Mouse (Mus musculus) cerebellum, adult 9-11 months (tissue): ENCODE results near the gene Alyref.
"Not testable (repeated sequence)": the region's sequence is repeated elsewhere in the genome, so short reads cannot be mapped to it uniquely, and the experiment has no call there.

Experiments
- DNase-seq: peaks from one replicate; pipeline ENCODE4 v3.0.0; 2022

Gene Alyref

DNA sequence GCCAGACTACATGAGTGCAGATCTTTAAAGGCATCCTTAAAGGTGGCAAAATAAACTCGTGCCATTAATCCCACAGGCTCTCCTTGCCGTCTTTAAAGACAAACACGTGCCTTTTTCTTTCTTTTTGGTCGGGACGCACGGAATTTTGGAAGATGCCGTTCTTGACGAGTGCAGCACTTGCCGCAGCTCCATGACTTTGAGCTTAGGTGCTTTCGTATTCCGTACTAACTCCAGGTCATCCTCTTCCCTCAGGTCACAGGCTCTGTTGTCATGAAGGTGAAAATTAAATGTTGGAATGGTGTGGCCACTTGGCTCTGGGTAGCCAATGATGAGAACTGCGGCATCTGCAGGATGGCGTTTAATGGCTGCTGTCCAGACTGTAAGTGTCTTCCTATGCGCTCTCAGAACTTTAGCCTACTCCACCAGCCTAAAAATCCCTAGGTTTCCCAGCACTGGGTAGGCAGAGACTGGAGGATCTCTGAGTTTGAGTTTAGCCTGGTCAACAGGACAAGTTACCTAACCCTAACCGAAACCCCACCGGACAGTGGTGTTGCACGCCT, 905 bp upstream of the Alyref start:
- no peak for DNase-seq

DNA sequence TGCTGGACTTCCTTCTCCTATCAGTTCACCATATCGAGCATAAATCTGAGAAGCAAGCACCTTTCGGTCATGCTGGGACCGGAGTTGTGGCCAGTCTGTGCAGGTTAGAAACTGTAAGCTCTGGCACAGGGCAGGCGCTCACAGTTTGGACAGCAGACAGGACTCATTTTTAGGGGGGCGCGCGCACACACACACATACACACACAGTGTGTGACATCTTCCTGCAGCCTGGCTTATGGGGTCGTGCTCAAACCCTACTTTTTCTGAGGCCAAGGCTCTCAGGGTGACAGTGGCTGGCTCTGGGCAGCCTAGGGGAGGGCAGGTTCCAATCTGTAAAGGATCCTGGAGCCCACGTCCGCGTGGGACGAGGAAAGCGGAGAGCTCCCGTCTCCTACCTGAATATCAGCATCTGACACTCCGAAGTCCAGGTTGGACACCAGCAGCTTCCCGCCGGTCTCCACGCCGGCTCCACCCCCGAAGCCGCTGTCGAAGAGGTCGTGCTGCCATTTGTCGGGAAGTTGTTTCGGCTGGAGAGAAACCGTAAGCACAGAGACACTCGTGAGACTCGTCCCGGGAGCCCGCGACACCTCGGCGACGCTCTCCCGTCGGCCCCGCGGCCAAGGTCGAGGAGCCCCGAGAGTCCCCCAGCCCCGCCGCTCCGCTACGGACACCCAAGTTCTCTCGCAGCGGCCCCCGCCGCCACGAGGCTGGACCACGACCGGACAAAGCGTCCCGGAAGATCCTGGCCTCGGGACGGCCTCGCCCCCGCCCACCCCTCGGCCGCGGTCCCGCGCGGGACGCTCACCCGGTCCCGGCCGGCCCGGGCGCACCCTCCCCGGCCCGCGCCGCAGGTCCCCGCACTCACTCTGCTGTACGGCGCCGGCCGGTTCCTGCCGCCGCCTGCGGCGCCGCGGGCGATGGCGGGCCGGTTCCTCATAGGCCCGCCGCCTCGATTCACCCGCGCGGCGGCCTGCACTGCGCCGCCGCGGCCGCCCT, 627 bp downstream of the Alyref start:
- DNase-seq = no peak

DNA sequence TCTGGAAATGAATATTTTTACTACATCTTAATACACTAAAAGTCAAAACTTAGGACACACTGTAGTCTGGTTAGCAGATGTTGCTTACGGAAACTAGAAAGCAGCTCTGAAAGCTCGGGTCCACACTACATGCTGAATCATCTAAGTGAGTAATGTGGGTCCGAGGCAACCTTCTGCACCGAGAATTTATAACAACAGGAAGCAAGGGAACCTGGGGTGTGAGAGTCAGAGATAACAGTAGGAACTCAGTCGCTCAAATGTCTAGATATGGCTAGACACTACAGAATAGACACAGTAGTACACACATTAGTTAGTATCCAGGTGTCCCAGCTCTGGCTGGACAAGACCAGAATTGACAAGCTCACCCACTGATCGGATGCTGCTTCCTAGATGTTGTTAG, 9.6 kb downstream of the Alyref start:
- DNase-seq = no peak

DNA sequence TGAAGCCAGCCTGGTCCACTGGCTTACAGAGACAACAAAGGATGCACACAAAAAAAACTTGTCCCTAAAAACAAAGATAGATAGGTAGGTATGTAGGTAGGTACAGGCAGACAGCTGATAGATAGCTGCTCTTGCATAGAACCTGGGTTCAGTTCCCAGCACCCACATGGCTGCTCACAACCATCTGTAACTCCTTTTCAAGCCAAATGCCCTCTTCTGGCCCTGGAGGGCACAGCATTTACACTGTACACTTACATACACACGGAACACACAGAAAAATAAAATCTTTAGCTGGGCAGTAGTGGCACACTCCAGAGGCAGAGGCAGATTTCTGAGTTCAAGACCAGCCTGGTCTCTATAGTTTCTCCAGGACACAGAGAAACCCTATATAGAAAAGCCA, 14.2 kb downstream of the Alyref start:
- DNase-seq = no peak

DNA sequence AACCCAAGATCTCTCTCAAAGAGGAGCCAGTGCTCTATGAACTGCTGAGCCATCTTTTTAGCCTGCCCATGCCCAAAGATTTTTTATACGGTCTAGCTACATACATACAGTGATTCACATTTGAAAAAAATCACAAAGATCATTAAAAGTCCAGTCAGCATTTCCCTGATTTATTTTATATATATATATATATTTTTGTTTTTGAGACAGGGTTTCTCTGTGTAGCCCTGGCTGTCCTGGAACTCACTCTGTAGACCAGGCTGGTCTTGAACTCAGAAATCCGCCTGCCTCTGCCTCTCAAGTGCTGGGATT, 15.2 kb downstream of the Alyref start:
- DNase-seq = not testable (repeated sequence)

DNA sequence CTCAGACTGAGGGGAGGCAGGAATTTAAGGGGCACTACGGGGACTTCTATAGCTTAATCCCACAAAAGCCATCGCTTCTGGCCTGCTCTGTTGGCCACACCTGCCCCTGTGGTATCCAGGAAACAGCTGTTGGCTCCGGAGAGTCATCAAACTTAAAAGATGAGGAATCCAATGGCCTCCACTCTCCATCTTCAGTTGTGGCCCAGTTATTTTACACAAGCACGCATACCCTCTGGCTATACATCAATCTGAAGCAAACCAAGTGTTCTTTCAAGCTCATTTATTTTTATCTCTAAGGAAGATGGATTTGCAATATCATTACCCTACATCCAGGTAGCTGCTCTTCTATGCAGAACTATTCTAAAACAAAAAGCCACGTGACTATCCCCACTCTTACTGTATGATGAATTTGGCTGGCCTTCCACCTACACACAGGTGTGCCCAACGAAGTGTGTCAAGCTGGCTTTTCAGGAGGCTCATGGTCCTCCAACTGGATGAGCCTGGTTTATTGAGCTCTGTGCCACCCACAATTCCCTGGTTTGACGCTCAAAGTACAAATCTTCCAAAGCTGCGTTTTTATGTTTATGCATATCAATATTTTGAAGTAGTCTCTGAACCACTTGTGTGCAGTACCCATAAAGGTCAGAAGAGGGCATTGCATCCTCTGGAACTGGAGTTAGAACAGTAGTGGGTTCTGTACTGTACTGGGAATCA, 15.7 kb downstream of the Alyref start:
- peak; percentile 54 for DNase-seq

DNA sequence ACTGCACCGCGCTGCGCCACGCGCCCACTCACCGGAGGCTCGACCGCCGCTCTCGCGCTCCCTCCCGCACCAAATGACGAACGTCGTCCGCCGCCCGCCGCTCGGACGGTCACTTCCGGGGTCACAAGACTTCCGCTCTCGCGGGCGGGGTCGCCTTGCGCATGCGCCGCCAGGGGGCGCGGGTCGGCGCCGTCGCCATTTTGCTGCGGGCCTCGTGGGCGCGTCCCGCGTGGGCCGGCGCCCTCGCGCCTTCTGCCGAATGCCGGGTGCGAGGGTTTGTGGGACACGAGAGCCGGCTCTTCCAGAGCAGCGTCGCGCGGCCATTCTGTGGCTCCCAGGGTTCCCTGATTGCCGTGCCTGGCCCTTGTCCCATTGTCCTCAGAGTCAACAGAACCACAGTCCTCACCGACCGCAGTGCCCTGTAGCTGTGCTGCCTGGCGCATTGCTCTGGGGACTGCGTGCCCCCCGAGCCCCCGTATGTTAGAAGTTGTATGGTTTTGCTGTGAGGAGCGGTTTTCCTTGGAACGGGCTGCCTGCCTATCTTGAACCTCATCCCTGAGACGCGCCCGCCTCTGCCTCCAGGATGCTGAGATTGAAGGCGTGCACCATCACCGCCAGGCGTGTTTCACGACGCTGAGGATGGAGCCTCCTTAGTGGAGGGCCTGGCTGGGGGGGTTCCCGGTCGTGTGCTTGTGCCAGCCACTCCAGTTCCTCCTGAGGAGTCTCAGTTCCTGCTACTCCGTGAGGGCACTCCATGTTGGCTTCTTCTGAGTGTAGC, 16.5 kb downstream of the Alyref start, which contains the start of gene Arhgdia:
TSS of gene Arhgdia (minus strand) at position 135 of the 778 bp plus-strand sequence.
- peak; percentile 90 for DNase-seq

DNA sequence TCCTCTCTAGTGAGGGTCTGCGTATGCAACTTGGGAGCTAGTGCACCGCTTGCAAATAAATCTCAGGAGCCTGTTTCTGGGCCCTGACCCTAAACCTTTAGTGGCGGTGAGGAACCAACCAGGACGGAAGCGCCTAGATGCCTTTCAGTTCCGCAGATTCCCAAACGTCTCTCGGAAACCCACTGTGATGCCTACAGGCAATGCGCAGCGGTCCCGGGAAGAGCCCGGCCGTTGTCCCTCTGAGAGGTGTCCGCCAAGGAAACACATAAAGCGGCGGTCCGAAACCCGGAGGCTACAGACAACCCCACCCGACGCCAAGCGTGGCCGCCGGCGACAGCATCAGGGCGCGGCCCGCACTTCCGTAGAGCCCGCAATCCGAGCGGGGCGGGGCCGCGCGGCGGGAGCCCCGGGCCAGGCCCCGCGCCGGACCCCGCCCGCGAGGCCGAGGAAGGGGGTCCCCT, 17.3 kb downstream of the Alyref start:
- DNase-seq = peak; percentile 56

DNA sequence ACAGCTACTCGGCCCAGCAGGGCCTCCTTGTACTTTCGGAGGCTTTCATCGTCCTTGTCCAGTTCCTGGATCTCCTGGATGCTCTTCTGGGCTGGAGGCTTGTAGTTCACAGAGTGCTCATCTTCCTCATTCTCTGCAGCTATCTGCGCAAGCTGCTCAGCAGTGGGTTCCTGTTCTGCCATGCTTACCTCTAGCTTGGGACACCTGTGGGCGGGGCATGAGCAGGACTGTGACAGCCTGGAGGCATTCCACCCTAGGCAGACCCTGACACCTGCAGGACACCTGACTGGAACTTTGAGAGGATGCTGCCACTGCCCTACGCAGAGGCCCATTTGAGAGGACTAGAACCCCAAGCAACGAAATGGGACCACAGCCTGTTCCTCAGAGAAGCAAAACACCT, 18.0 kb downstream of the Alyref start:
- peak; percentile 62 for DNase-seq

DNA sequence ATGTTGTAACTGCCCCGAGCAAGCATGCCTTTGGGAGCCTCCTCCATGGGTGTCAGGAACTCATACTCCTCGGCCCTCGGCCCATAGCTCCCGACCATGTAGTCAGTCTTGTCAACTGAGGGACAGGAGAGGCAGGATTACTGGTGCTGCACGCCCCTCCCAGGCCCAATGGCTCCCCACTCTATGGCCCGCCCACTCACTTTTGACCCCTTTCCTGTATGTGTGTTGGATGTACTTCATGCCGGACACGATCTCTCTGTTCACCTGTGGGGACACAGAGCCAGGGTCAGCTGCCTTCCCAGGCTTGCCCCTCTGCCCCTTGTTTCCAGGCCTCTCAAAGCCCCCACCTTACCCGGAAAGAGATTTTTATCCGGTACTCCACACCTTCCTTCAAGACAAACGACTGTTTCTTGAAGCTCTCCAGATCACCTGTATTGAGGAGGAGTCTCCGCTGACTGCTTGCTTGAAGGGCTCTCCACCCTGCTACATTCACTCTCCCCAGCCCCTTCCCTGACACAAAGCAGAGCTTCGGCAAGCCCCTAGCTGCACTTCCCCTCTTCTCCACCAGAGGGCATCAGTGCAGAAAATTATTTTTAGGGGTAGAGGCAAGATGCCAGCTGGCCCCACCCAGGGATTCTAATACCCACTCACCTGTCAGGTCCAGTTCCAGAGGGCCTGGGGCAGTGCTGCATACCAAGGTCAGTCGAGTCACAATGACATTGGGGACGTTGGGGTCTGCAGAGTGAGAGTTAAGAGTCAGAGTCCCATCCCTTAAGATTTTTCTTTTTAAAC, 18.7 kb downstream of the Alyref start:
- peak; percentile 76 for DNase-seq

DNA sequence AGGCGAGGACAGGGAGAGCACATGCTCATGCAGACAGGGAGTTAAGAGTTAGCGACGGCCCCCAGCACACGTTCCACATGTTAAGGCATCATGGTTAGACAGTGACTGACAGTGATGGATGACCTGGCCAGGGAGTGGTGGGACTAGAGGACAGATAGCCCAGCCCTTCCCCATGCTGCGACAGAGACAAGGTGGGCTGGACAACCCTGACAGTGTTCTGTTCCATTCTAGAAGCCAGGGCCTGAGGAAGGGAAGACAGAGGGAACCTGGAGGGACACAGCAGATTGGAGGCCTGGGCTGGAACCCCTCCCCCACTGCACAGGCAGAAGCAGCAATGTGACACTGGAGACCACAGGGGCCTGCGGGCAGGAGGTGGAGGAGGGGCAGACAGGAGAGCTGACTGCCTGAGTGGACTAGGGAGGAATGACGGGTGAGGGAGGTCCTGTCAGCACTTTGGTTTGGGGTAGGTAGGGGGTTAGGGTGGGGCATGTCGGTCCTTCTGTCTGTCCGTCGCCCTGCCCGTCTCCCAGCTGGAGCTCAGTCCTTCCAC, 19.4 kb downstream of the Alyref start:
- DNase-seq = peak; percentile 70

DNA sequence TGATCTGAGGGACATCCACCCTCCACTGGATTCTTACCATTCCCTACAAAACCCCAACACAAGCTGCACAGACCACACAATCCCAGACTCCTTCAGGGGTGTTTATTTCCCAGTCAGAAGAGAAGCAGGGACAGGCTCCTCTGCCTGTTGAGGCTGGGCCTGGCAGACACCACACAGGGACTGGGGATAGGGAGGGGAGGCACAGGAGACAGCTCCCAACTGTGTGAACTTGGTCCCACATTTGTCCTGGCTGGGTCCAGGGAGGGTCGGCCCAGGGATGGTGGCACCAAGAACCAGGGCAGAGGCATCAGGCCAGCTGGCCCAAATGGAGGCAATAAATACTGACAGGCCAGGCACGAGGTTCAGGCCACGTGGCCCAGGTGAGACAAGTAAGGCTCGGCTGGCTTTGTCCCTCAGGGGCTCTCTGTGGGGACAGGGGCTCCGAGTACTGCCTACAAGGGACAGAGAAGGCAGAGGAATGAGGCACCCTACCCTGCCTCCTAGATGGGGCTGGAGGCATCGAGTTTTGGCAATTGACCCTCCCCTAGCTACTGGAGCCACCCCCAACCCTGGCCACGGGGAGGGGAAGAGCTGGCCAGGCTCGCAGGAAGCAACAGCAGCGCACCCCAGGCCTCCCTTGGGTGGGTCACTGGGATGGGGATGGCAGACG, 20.0 kb downstream of the Alyref start:
- peak; percentile 61 for DNase-seq

DNA sequence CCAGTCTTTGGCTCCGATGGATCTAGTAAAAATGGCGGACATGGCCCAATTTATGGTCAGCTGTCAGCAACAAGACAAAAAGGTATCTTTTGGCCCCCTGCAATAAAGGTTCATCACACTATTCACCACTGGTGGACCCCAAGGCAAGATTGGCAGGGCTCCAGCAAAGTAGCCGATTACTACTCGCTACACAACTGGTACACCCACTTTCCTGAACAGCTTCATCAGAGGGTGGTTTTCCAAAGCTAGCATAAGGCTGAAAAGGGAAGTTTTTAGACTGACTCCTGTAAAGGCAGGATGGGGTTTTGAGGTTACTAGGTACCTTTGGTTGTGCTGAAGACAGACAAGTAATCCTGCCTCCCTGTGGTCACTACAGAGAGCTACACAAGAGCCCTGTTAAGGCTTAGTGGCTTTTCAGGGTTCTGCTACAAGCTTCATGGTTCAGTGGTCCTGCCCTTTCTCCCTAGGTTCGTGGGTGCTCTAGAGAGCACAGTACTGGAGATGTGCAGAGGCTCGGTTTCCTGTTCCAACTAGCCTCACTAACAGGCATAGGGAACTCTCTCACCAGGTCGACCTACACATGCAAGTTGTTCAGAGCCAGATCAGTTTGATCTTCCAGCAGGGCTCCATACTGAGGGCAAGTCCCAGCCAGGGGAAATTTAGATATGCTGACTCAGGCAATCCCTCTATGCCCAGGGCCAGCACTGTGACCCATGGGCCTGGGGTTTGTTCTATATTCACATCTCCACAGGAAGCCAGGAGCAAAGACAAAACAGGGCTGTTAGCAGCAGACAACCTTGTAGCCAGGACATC, 20.7 kb downstream of the Alyref start:
- DNase-seq = peak; percentile 54

DNA sequence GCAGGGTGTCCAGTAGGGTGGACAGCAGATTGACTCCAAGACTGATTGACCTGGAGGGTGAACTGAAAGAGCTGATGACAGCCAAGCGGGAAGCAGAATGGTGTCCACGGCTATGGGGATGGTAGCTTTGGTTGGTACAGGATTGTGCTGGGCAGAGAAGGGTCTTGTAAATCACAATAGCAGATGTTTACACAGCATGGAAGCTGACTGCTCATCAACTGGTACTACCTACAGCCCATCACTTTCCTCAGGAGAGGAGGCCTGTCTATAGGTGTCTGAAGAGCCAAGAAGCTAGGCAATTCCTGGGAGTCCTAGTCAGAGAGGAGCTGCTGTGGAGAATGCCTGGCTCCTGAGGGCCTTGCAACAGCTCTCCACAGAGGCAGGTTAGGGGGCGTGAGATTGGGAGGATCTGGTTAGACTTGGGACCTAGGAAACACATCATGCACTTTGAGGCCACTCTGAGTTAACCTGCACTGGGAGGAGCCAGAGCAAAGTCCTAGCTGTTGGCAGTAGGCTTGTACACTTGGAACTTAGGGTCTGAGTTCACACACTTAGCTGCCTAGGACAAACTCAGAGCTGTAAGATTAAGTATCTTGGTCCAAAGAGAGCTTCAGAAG, 21.7 kb downstream of the Alyref start:
- no peak for DNase-seq

DNA sequence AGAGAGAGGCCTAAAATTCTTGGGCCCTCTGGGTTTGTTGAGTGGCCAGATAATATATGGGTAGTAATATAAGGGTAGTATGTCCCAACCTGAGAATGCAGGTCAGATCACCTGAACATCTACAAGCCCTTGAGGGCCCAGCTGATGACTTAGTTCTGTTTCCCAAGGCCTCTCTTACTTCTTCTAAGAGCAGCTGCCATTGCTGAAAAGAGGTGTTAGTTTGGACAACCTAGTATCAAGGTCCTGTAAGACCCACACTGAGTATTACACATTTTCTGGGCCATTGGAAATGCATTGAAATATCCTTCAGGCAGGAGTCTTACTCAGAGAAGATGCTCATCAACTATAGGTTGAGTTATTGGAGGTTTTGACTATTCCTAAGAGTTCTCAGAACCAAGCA, 22.2 kb downstream of the Alyref start:
- DNase-seq = no peak

DNA sequence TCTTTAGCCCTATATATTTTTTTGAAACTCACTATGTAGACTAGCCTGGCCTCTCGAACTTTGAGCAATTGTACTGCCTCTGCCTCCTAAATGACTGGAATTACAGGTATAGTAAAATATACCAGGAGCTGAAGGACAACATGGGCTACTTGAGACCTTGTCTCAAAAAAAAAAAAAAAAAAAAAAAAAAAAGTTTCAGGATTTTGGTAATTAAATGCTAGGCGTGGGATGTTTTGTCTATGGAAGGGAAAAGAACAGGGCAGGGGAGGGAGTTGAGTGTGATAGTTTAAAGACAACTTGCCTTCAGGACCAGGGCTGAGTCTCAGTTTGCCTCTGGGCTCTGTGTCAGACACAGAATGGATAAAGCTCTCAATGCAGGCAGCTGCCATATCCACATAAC, 23.1 kb downstream of the Alyref start:
- DNase-seq = no peak

DNA sequence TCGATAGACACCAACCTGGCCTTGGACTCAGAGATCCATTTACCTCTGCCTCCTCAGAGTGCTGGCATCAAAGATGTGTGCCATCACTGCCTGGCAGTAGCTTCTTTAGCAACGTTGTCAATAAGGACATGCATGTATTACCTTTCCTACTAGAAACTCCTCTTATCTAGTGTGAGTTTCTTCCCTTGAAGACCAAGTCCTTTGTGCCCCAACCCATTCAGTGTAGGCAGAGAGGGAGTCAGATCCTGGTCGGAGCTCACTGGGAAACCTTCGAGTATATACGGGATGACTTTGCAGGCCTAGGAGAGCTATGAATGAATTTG, 23.9 kb downstream of the Alyref start:
- DNase-seq = no peak

DNA sequence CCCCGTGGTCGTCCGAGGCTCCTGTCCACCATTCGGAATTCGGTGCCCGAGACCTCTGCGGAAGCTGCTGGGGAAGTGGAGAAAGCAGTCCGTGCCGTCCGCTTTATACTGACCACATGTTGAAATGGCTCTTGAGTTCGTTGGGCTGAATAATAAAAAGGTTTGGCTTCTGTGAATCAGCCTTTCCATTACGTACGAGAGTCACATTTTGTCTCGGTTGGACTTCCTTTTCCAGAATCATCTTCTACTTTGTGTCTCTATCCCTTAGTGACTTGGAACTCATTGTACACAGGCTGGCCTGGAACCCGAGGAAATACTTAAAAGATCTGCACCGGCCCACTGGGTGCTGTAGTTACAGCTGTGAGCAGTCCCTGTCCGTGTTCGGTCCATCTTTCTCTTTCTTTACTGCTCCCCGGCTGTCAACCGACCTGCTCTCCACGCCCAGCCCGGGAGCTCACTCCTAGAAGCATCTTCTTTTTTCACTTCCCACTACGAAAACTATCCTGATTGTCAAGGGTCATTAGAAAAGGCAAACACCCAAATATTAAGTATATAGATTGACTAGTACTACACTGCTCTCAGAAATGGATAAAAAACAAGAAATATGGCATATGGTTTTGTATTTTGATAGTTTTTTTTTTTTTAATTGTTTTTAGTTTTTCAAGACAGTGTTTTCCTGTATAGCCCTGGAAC, 24.4 kb downstream of the Alyref start:
- DNase-seq = no peak
